In the genomic region with DNA sequence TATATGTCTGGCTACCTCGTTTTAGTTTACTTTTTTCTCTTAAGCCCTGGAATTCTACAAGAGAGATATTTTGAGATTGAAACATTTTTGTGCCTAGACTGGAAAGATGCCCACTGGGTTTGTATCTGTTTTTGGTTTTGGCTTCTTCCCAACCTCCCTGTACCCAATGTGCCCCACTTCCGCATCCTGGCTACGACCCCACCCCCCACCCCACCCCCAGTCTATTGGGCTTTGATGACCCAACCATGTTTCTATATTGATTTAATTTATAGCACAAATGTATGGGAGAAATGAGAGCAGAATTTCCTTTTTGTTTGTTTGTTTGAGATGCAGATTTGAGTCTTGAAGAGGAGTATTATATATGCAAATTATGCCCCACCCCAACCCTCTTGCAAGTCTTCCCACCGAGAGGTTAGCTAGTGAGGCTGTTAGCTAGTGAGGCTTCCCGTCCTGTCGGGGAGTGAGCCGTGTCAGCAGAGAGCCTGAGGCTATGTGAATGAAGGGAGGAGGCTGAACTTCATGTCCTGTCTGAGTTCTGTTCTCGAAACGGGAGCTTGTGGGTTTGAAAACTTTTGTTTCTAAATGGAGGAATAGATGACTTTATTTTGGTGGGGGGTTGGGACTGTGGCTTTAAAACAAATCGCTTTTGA, we compare ENCODE assay signal across 8 mouse cellular contexts. TPM values are rescaled to one million over a fixed set of nuclear protein-coding genes. Genes with fewer than 3 reads are reported as not detected.
DNase-seq lines count a peak whose midpoint lies in the region; ATAC-seq and TF ChIP-seq lines count a peak whose summit lies in the region.
"Not testable (repeated sequence)": the region's sequence is repeated elsewhere in the genome, so short reads cannot be mapped to it uniquely, and the experiment has no call there.

No protein-coding gene starts in this region.

- not testable (repeated sequence) for H3K27ac ChIP-seq in embryonic facial prominence, embryonic 12.5 days; heart, embryonic 13.5 days (replicated peaks); kidney, adult 2 months (ENCODE audit: insufficient read depth, low read depth, low read length); liver, embryonic 13.5 days; midbrain, embryonic 15.5 days; stomach, embryonic 15.5 days

- H3K9me3 ChIP-seq in embryonic facial prominence, embryonic 12.5 days; heart, embryonic 13.5 days; liver, embryonic 13.5 days (replicated peaks); midbrain, embryonic 15.5 days; stomach, embryonic 15.5 days: not testable (repeated sequence)

- TF ChIP-seq CTCF in kidney, adult 2 months (conservative IDR thresholded peaks at IDR 0.05; ENCODE audit: insufficient read depth, insufficient read length, low read depth, low read length) = not testable (repeated sequence)

- WGBS in embryonic facial prominence, embryonic 12.5 days = 5% methylated on average over 10 of the region's 10 CpGs
- WGBS in heart, embryonic 13.5 days = 7% methylated on average over 10 of the region's 10 CpGs
- 8% methylated on average over 10 of the region's 10 CpGs for WGBS in kidney, adult 2 months
- WGBS in liver, embryonic 13.5 days (ENCODE audit: insufficient replicate concordance) = 3% methylated on average over 10 of the region's 10 CpGs
- WGBS in midbrain, embryonic 15.5 days = 3% methylated on average over 10 of the region's 10 CpGs
- 7% methylated on average over 10 of the region's 10 CpGs for WGBS in stomach, embryonic 15.5 days

- H3K4me2 ChIP-seq in embryonic facial prominence, embryonic 12.5 days (replicated peaks) = peak overlapping the region; percentile 100
- H3K4me2 ChIP-seq in heart, embryonic 13.5 days = peak overlapping the region; percentile 96
- H3K4me2 ChIP-seq in liver, embryonic 13.5 days = peak overlapping the region; percentile 96
- peak overlapping the region; percentile 98 for H3K4me2 ChIP-seq in midbrain, embryonic 15.5 days
- H3K4me2 ChIP-seq in stomach, embryonic 15.5 days = peak overlapping the region; percentile 97

- DNase-seq in A20 (ENCODE audit: low read depth, low spot score) = peak; percentile 78
- not testable (repeated sequence) for DNase-seq in kidney, adult 2 months
- peak; percentile 19 for DNase-seq in liver, embryonic 13.5 days

- peak overlapping the region; percentile 87 for H3K4me3 ChIP-seq in embryonic facial prominence, embryonic 12.5 days
- H3K4me3 ChIP-seq in heart, embryonic 13.5 days = peak overlapping the region; percentile 78
- peak overlapping the region; percentile 36 for H3K4me3 ChIP-seq in kidney, adult 2 months (ENCODE audit: insufficient read depth, low read depth, low read length)
- H3K4me3 ChIP-seq in liver, embryonic 13.5 days (replicated peaks) = peak overlapping the region; percentile 87
- peak overlapping the region; percentile 90 for H3K4me3 ChIP-seq in midbrain, embryonic 15.5 days
- peak overlapping the region; percentile 32 for H3K4me3 ChIP-seq in stomach, embryonic 15.5 days (replicated peaks)

- not testable (repeated sequence) for H3K27me3 ChIP-seq in embryonic facial prominence, embryonic 12.5 days; heart, embryonic 13.5 days (replicated peaks); kidney, adult 2 months (replicated peaks; ENCODE audit: control insufficient read depth, insufficient read depth, low read length); liver, embryonic 13.5 days; midbrain, embryonic 15.5 days (replicated peaks); stomach, embryonic 15.5 days (replicated peaks)

- peak; percentile 15 for ATAC-seq in activated CD4-positive, CD25-positive, alpha-beta regulatory T cell, adult 4 months
- ATAC-seq in embryonic facial prominence, embryonic 12.5 days (ENCODE audit: insufficient number of reproducible peaks, insufficient read depth, low FRiP score, low TSS enrichment); heart, embryonic 13.5 days (ENCODE audit: extremely low read depth, insufficient number of reproducible peaks, low FRiP score, low TSS enrichment); liver, embryonic 13.5 days (ENCODE audit: low read depth); midbrain, embryonic 15.5 days (replicated peaks); stomach, embryonic 15.5 days (ENCODE audit: insufficient read depth, low FRiP score, low read depth): not testable (repeated sequence)

- H3K36me3 ChIP-seq in embryonic facial prominence, embryonic 12.5 days = peaks cover 18% of the 10 kb centered on the region
- peaks cover 18% of the 10 kb centered on the region for H3K36me3 ChIP-seq in heart, embryonic 13.5 days
- not testable (repeated sequence) for H3K36me3 ChIP-seq in kidney, adult 2 months (ENCODE audit: control insufficient read depth, insufficient read depth, low read length); midbrain, embryonic 15.5 days (replicated peaks); stomach, embryonic 15.5 days
- H3K36me3 ChIP-seq in liver, embryonic 13.5 days = peaks cover 18% of the 10 kb centered on the region

- peaks cover 59% of the 10 kb centered on the region for H3K4me1 ChIP-seq in embryonic facial prominence, embryonic 12.5 days
- peaks cover 68% of the 10 kb centered on the region for H3K4me1 ChIP-seq in heart, embryonic 13.5 days
- peaks cover 12% of the 10 kb centered on the region; the same call in 1 of the 2 replicates for H3K4me1 ChIP-seq in kidney, adult 2 months (ENCODE audit: control insufficient read depth, insufficient read depth, low read length)
- peaks cover 67% of the 10 kb centered on the region for H3K4me1 ChIP-seq in liver, embryonic 13.5 days (replicated peaks)
- peaks cover 49% of the 10 kb centered on the region for H3K4me1 ChIP-seq in midbrain, embryonic 15.5 days
- peaks cover 31% of the 10 kb centered on the region for H3K4me1 ChIP-seq in stomach, embryonic 15.5 days

- H3K9ac ChIP-seq in embryonic facial prominence, embryonic 12.5 days = peak overlapping the region; percentile 80
- peak overlapping the region; percentile 73 for H3K9ac ChIP-seq in heart, embryonic 13.5 days
- peak overlapping the region; percentile 62 for H3K9ac ChIP-seq in liver, embryonic 13.5 days
- H3K9ac ChIP-seq in midbrain, embryonic 15.5 days = peak overlapping the region; percentile 11; the same call in 1 of the 2 replicates
- H3K9ac ChIP-seq in stomach, embryonic 15.5 days = not testable (repeated sequence)

- not testable (repeated sequence) for TF ChIP-seq POLR2A in kidney, adult 2 months (IDR thresholded peaks at IDR 0.05; ENCODE audit: low read depth, low read length)

RNA-seq across cellular contexts. Expression of gene Fbxl14, which starts 2.4 kb away (rescaled TPM):
- 10 to 100 TPM; 13.2 to 15.8 TPM for polyA plus RNA-seq in activated CD4-positive, CD25-positive, alpha-beta regulatory T cell, adult 4 months (2017; shearing (Covaris generic))
- 4.1 and 4.4 TPM in 2 replicates for polyA plus RNA-seq in embryonic facial prominence, embryonic 12.5 days (2016; fragmentation: Nextera tagmentation; extraction: Ambion mirVana)
- 2.8 and 3.0 TPM in 2 replicates for polyA plus RNA-seq in heart, embryonic 13.5 days (2015; fragmentation: Nextera tagmentation; extraction: Ambion mirVana)
- 38.6 and 47.8 TPM in 2 replicates for polyA plus RNA-seq in kidney, adult 2 months (2012; rRNA removed)
- polyA plus RNA-seq in liver, embryonic 13.5 days (2015; fragmentation: Nextera tagmentation; extraction: Ambion mirVana) = 2.8 and 3.1 TPM in 2 replicates
- polyA plus RNA-seq in midbrain, embryonic 15.5 days (2015; fragmentation: Nextera tagmentation; extraction: Ambion mirVana) = 2.4 and 2.5 TPM in 2 replicates
- polyA plus RNA-seq in stomach, embryonic 15.5 days (2015; fragmentation: Nextera tagmentation; extraction: Ambion mirVana) = 4.3 and 4.8 TPM in 2 replicates

Comparison
In these comparisons a context has a peak if more than half of its experiments do, and no peak if none do; other contexts are left out.
1. H3K4me3 ChIP-seq: peak in every context shown above with its lines; median percentile 90 in midbrain, embryonic 15.5 days; 87 in embryonic facial prominence, embryonic 12.5 days; 87 in liver, embryonic 13.5 days; 78 in heart, embryonic 13.5 days; 36 in kidney, adult 2 months; 32 in stomach, embryonic 15.5 days.